Comparison of ENCODE assay signal across 15 mouse cellular contexts in the genomic region with DNA sequence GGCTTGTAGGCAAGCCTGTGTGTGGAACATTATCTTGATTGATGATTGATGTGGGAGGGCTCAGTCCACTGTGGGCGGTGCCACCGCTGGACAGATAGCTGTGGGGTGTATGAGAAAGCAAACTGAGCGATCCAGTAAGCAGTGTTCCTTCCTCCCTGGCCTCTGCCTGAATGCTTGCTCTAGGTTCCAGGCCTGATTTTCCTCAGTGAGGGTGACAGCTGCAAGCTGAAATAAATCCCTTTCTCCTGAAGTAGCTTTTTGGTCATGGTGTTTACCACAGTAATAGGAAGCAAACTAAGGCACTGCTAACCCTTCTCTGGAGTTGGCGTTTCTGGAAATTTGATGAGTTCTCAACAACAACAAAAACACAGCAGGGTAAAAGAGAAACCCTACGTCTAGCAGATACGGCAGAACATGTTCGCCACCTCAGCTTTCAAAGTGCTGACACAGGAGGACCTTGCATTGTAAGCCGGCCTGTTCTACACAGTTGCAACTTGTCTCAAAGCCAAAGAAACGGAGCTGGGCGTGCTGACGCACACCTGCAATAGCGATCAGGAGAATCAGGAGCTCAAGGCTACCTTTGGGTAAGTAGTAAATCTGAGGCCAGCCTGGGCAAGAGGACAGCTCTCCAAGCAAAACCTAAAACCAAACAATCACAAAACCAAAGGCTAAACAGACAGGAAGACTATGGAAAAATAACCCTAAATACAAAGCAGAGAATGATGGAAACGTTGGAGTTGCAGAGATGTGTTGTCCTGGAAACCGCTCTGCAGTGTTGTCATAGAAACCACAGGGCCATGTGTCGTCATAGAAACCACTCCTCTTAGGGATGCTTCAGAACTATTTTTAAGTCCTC. TPM values are rescaled to one million over a fixed set of nuclear protein-coding genes. Genes with fewer than 3 reads are reported as not detected.
DNase-seq lines count a peak whose midpoint lies in the region; ATAC-seq lines count a peak whose summit lies in the region.
"Had no signal": no experiment of that assay in that cellular context is flagged by ENCODE, and none has a peak within 500 bp of the region (broad histone marks: within the 10 kb centered on the region; RNA-seq: fewer than 3 reads in every experiment).

No protein-coding gene starts in this region.

- 61% methylated on average over 15 of the region's 15 CpGs for WGBS in intestine, embryonic 16.5 days

- H3K9ac ChIP-seq in intestine, embryonic 16.5 days (ENCODE audit: low read depth, low read length) = no peak overlapping the region
- H3K9ac ChIP-seq: embryonic facial prominence, embryonic 13.5 days; heart, embryonic 13.5 days; liver, embryonic 15.5 days had no signal

- no peak overlapping the region for H3K4me3 ChIP-seq in intestine, embryonic 16.5 days (ENCODE audit: low read length)
- H3K4me3 ChIP-seq: embryonic facial prominence, embryonic 13.5 days; heart, embryonic 13.5 days; liver, embryonic 15.5 days had no signal

- no peaks in the 10 kb centered on the region for H3K36me3 ChIP-seq in intestine, embryonic 16.5 days (ENCODE audit: control insufficient read depth, insufficient read depth, low read length)
- H3K36me3 ChIP-seq: embryonic facial prominence, embryonic 13.5 days; G1E; heart, embryonic 13.5 days; liver, embryonic 15.5 days had no signal

- no peaks in the 10 kb centered on the region for H3K27me3 ChIP-seq in intestine, embryonic 16.5 days (replicated peaks; ENCODE audit: control insufficient read depth, insufficient read depth, low read length)

- H3K4me2 ChIP-seq in intestine, embryonic 16.5 days (ENCODE audit: low read depth, low read length) = no peak overlapping the region
- H3K4me2 ChIP-seq: embryonic facial prominence, embryonic 13.5 days; heart, embryonic 13.5 days; liver, embryonic 15.5 days had no signal

- ATAC-seq in intestine, embryonic 16.5 days = no peak

- H3K9me3 ChIP-seq in intestine, embryonic 16.5 days (ENCODE audit: control insufficient read depth, low read length) = no peaks in the 10 kb centered on the region
- H3K9me3 ChIP-seq: embryonic facial prominence, embryonic 13.5 days; G1E; heart, embryonic 13.5 days; liver, embryonic 15.5 days had no signal

- no peak overlapping the region for H3K27ac ChIP-seq in intestine, embryonic 16.5 days (ENCODE audit: low read length)
- H3K27ac ChIP-seq: embryonic facial prominence, embryonic 13.5 days; heart, embryonic 13.5 days; liver, embryonic 15.5 days had no signal

- DNase-seq in retina, postnatal 1 day = peak; percentile 47
- no peak for DNase-seq in retina, embryonic 14.5 days (ENCODE audit: low spot score)
- peak; percentile 64 to 82 for DNase-seq in frontal cortex, postnatal 36 days (ENCODE audit: low spot score in 2 of 2)
- DNase-seq in left cerebral cortex, postnatal 25 days (ENCODE audit: low spot score in 2 of 2) = peak; percentile 68 to 93
- DNase-seq in right cerebral cortex, postnatal 36 days (ENCODE audit: low spot score in 2 of 2) = peak; percentile 59 to 76
- DNase-seq in adrenal gland, adult 18-20 months (ENCODE audit: low spot score in 2 of 2) = no peak
- no peak for DNase-seq in ovary, postnatal 14 days (ENCODE audit: low spot score)
- DNase-seq: adrenal gland, postnatal 36 days; thymus, postnatal 4 days had no signal

- intact Hi-C loops in left cerebral cortex, postnatal 25 days (cut with DNase I) = no loop called here

- peaks cover 5% of the 10 kb centered on the region for H3K4me1 ChIP-seq in intestine, embryonic 16.5 days (ENCODE audit: control insufficient read depth, insufficient read depth, low read length)
- H3K4me1 ChIP-seq: heart, embryonic 13.5 days; liver, embryonic 15.5 days had no signal

RNA-seq across cellular contexts. Expression of gene Pnmal1, which starts 2.8 kb away (rescaled TPM):
- 100 to 1,000 TPM; 107 to 115 TPM for total RNA-seq in left cerebral cortex, postnatal 25 days (2021)
- total RNA-seq in adrenal gland, adult 18-20 months (2021) = 1 to 10 TPM; 3.5 to 4.0 TPM
- polyA plus RNA-seq in intestine, embryonic 16.5 days (2015; fragmentation: Nextera tagmentation; extraction: Ambion mirVana) = 2.7 and 2.9 TPM in 2 replicates
- polyA plus RNA-seq: spleen, adult 2 months had no signal

RNA-seq across cellular contexts. Expression of gene Pnmal2, which starts 12.2 kb away (rescaled TPM):
- total RNA-seq in left cerebral cortex, postnatal 25 days (2021) = 100 to 1,000 TPM; 268 to 274 TPM
- 10 to 100 TPM; 24.4 to 33.3 TPM for total RNA-seq in adrenal gland, adult 18-20 months (2021)
- 4.9 and 5.4 TPM in 2 replicates for polyA plus RNA-seq in intestine, embryonic 16.5 days (2015; fragmentation: Nextera tagmentation; extraction: Ambion mirVana)
- polyA plus RNA-seq: G1E had no signal

RNA-seq across cellular contexts. Expression of gene Gm42372, which starts 26.2 kb away (rescaled TPM):
- total RNA-seq in left cerebral cortex, postnatal 25 days (2021) = 10 to 100 TPM; 62.3 to 64.9 TPM
- 1 to 10 TPM; 1.6 to 2.0 TPM for total RNA-seq in adrenal gland, adult 18-20 months (2021)
- 0.23 and 0.32 TPM in 2 replicates for polyA plus RNA-seq in intestine, embryonic 16.5 days (2015; fragmentation: Nextera tagmentation; extraction: Ambion mirVana)
- polyA plus RNA-seq: G1E had no signal

RNA-seq across cellular contexts. Expression of gene Calm3, which starts 32.7 kb away (rescaled TPM):
- total RNA-seq in left cerebral cortex, postnatal 25 days (2021) = 1,000 to 10,000 TPM; 1,837 to 1,919 TPM
- total RNA-seq in adrenal gland, adult 18-20 months (2021) = 100 to 1,000 TPM; 227 to 234 TPM
- 163 and 171 TPM in 2 replicates for polyA plus RNA-seq in intestine, embryonic 16.5 days (2015; fragmentation: Nextera tagmentation; extraction: Ambion mirVana)

RNA-seq across cellular contexts. Expression of gene Ccdc8, which starts 35.9 kb away (rescaled TPM):
- 1 to 10 TPM; 2.4 to 2.6 TPM for total RNA-seq in left cerebral cortex, postnatal 25 days (2021)
- 10 to 100 TPM; 18.3 TPM for total RNA-seq in adrenal gland, adult 18-20 months (2021)
- 32.6 and 35.6 TPM in 2 replicates for polyA plus RNA-seq in intestine, embryonic 16.5 days (2015; fragmentation: Nextera tagmentation; extraction: Ambion mirVana)

Comparison
In these comparisons a context has a peak if more than half of its experiments do, and no peak if none do; other contexts are left out.
1. DNase-seq: peak in retina, postnatal 1 day (single experiment), frontal cortex, postnatal 36 days (2 of 2), left cerebral cortex, postnatal 25 days (2 of 2) and right cerebral cortex, postnatal 36 days (2 of 2); none in retina, embryonic 14.5 days (single experiment), adrenal gland, adult 18-20 months (0 of 2) and ovary, postnatal 14 days (single experiment).
2. RNA of gene Pnmal1, which starts 2.8 kb away (total RNA-seq): 107 to 115 TPM in left cerebral cortex, postnatal 25 days; 3.5 to 4.0 TPM in adrenal gland, adult 18-20 months; every median in the first group is over 10 times any median in the second.
3. RNA of gene Pnmal2, which starts 12.2 kb away (total RNA-seq): 268 to 274 TPM in left cerebral cortex, postnatal 25 days; 24.4 to 33.3 TPM in adrenal gland, adult 18-20 months; every median in the first group is over 4 times any median in the second.
4. RNA of gene Gm42372, which starts 26.2 kb away (total RNA-seq): 62.3 to 64.9 TPM in left cerebral cortex, postnatal 25 days; 1.6 to 2.0 TPM in adrenal gland, adult 18-20 months; every median in the first group is over 10 times any median in the second.